Comparison of ENCODE assay signal across 8 mouse cellular contexts in the genomic region with DNA sequence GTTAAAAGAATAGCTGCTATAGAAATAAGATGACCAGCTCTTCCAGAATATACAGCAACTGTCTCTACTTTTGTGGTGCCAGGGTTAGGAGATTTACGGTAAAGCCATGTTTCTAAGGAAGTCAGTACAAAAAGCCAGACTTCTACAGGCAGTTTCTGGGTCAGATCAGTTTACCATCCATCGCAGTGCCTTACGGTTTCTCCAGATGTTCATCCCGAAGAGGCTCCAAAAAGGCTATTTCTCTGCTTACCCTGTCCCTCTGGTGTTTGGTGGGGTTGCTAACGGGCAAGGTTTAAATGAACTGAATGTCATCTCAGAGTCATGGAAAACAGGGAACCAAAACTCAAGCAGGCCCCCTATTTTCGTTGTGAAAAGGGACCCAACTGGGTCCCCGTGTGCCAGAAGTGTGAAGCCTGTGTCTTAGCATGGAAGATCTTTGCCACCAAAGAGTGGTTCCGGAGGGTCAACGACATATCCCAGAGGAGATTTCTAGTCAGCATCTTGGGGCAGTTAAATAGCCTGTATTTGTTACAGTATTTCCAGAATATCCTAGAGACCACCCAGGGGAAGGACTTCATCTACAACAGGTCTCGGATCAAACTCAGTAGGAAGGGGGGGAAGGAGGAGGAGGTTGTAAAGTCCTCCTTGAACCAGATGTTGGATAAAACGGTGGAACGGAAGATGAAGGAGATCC. TPM values are rescaled to one million over a fixed set of nuclear protein-coding genes. Genes with fewer than 3 reads are reported as not detected.
DNase-seq lines count a peak whose midpoint lies in the region; TF ChIP-seq lines count a peak whose summit lies in the region.

A gene (plus strand): TSS at position 109 of the 694 bp plus-strand sequence.

- no peak for TF ChIP-seq POLR2A in bone marrow macrophage, adult 2 months (IDR thresholded peaks at IDR 0.05; ENCODE audit: borderline replicate concordance, low read depth, low read length)
- TF ChIP-seq POLR2A in small intestine, adult 2 months (IDR thresholded peaks at IDR 0.05; ENCODE audit: low read depth, low read length) = no peak

- 48% methylated on average over 12 of the region's 12 CpGs for WGBS in small intestine, adult 2 months

- intact Hi-C loops in left cerebral cortex, postnatal 4 days (cut with DNase I) = loop anchor here (10.0 kb wide), 1 partner anchor 92 kb away; a partner anchor contains a TSS

- peak within 1 kb of the TSS; percentile 58 for H3K4me3 ChIP-seq in bone marrow macrophage, adult 2 months (ENCODE audit: insufficient read depth, low read length)
- H3K4me3 ChIP-seq in small intestine, adult 2 months (ENCODE audit: low read depth, low read length) = peak within 1 kb of the TSS; percentile 5; the same call in 1 of the 2 replicates

- peak; percentile 27 for DNase-seq in left cerebral cortex, adult 11 months (ENCODE audit: low spot score)
- no peak for DNase-seq in left cerebral cortex, postnatal 4 days
- DNase-seq in heart, adult 8-10 months (ENCODE audit: low spot score) = peak; percentile 65
- peak; percentile 30 for DNase-seq in kidney, postnatal 14 days
- peak; percentile 28 for DNase-seq in lung, postnatal 25 days (ENCODE audit: low spot score)
- DNase-seq in adrenal gland, adult 8-10 months = no peak

- H3K4me1 ChIP-seq in bone marrow macrophage, adult 2 months (ENCODE audit: control insufficient read depth, insufficient read depth, low read length) = peaks cover 23% of the 10 kb centered on the region
- H3K4me1 ChIP-seq in small intestine, adult 2 months (ENCODE audit: control insufficient read depth, insufficient read depth, insufficient read length, low read length) = no peaks in the 10 kb centered on the region

- H3K36me3 ChIP-seq in small intestine, adult 2 months (ENCODE audit: control insufficient read depth, insufficient read depth, low read length) = peaks cover 4% of the 10 kb centered on the region

- no peaks in the 10 kb centered on the region for H3K27me3 ChIP-seq in small intestine, adult 2 months (ENCODE audit: control insufficient read depth, insufficient read depth, low read length)

- TF ChIP-seq CTCF in bone marrow macrophage, adult 2 months (IDR thresholded peaks at IDR 0.05; ENCODE audit: low read depth, low read length) = no peak
- TF ChIP-seq CTCF in small intestine, adult 2 months (IDR thresholded peaks at IDR 0.05; ENCODE audit: extremely low read depth, insufficient read length, insufficient replicate concordance, low read depth, low read length) = no peak

- peak within 1 kb of the TSS; percentile 82 for H3K27ac ChIP-seq in bone marrow macrophage, adult 2 months (ENCODE audit: insufficient read depth, low read depth, low read length)
- no peak within 1 kb of the TSS for H3K27ac ChIP-seq in small intestine, adult 2 months (ENCODE audit: insufficient read depth, low read depth, low read length)

RNA-seq across cellular contexts. Expression of the gene that starts here (rescaled TPM):
- under 1 TPM; 0.89 to 0.96 TPM for total RNA-seq in left cerebral cortex, postnatal 4 days (2021)
- 1.8 and 4.1 TPM in 2 replicates for polyA plus RNA-seq in bone marrow macrophage, adult 2 months (2012; ENCODE audit: insufficient read depth, insufficient read length, missing spikeins)
- under 1 TPM; 0.09 to 0.44 (median 0.30) TPM for total RNA-seq in heart, adult 8-10 months (2022)
- 0.06 and 0.37 TPM in 2 replicates for polyA plus RNA-seq in small intestine, adult 2 months (2012; rRNA removed)
- 1 to 10 TPM; 1.1 to 2.2 (median 1.9) TPM for total RNA-seq in adrenal gland, adult 8-10 months (2022)

Comparison
In these comparisons a context has a peak if more than half of its experiments do, and no peak if none do; other contexts are left out.
1. DNase-seq: peak in left cerebral cortex, adult 11 months (single experiment), kidney, postnatal 14 days (single experiment) and lung, postnatal 25 days (single experiment); none in left cerebral cortex, postnatal 4 days (single experiment) and adrenal gland, adult 8-10 months (single experiment).
2. Peak in DNase-seq in heart, adult 8-10 months; RNA of the gene not detected or under 1 TPM.